Mouse (Mus musculus): Measurements from ENCODE around the gene Surf1. TPM values are rescaled to one million over a fixed set of nuclear protein-coding genes. Genes with fewer than 3 reads are reported as not detected.
"Not testable (repeated sequence)": the region's sequence is repeated elsewhere in the genome, so short reads cannot be mapped to it uniquely, and the experiment has no call there.

Surf1 gene
- polyA plus RNA-seq, 1 experiment from 2014 or later = 97.5 TPM

DNA sequence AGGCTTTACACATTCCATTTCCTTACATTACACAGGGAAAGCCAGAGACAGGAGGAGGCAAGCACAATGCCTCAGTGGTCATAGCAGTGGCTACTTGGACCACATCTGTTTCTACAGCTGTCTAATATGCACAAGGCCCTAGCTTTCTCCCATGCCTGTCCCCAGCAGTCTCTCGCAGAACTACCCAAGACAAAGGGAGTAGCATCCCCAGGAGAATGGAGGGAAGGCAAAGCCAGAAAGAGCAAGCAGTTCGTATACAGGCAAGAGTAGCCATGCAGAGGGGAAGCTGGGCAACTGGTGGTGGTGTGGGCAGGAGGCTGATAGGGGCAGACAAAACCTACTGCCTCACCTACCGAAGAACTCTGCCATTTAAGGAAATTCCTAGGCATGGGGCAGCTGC is 9.9 kb downstream of the Surf1 start:
- Histone ChIP-seq H3K9ac (replicated peaks) (no peak overlapping the region), H3K27ac (replicated peaks) (no peak overlapping the region), H3K36me3 (peaks cover 42% of the 10 kb centered on the region), H3K4me3 (replicated peaks) (no peak overlapping the region), H3K4me2 (no peak overlapping the region), H3K4me1 (peaks cover 47% of the 10 kb centered on the region), H3K27me3 (replicated peaks) (no peaks in the 10 kb centered on the region), H3K9me3 (replicated peaks) (no peaks in the 10 kb centered on the region)
- no peak for ATAC-seq (ENCODE audit: low FRiP score)
- WGBS = 94% methylated on average over 3 of the region's 3 CpGs

GRCm38 (mm10) chr2:26905936-26906335 is 10.4 kb downstream of the Surf1 start:
- no peak overlapping the region for H3K4me3 ChIP-seq (replicated peaks)
- 98% methylated on average over 2 of the region's 2 CpGs for WGBS
- peaks cover 42% of the 10 kb centered on the region for H3K36me3 ChIP-seq
- H3K27ac ChIP-seq (replicated peaks) = no peak overlapping the region
- no peaks in the 10 kb centered on the region for H3K27me3 ChIP-seq (replicated peaks)
- H3K9me3 ChIP-seq (replicated peaks) = no peaks in the 10 kb centered on the region
- no peak overlapping the region for H3K9ac ChIP-seq (replicated peaks)
- ATAC-seq (ENCODE audit: low FRiP score) = no peak
- H3K4me1 ChIP-seq = peaks cover 51% of the 10 kb centered on the region
- H3K4me2 ChIP-seq = no peak overlapping the region

DNA sequence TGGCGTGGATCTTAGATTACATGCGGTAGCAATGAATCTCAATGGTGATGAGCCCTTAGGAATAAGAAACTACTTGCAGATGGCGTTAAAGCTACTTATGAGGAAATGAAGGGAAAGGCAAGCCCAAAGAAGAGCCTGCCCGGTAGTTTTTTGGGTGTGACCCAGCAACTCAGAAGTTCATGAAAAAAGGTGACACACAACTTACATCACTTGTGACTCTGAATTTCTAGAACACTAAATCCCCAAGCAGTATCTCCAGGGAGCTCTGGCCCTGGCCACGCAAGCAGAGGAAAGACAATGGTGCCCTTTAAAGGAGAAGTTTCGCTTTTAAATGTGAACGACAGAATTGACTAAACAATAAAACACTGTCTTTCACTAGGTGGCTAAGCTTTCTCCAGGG is 13.0 kb downstream of the Surf1 start:
- ATAC-seq (ENCODE audit: low FRiP score) = no peak
- Histone ChIP-seq H3K4me3 (replicated peaks) (peak overlapping the region; percentile 84), H3K9me3 (replicated peaks) (no peaks in the 10 kb centered on the region), H3K4me1 (peaks cover 41% of the 10 kb centered on the region), H3K4me2 (peak overlapping the region; percentile 74), H3K27ac (replicated peaks) (peak overlapping the region; percentile 89), H3K27me3 (replicated peaks) (no peaks in the 10 kb centered on the region), H3K9ac (replicated peaks) (peak overlapping the region; percentile 76), H3K36me3 (peaks cover 60% of the 10 kb centered on the region)
- 6% methylated on average over 7 of the region's 7 CpGs for WGBS

DNA sequence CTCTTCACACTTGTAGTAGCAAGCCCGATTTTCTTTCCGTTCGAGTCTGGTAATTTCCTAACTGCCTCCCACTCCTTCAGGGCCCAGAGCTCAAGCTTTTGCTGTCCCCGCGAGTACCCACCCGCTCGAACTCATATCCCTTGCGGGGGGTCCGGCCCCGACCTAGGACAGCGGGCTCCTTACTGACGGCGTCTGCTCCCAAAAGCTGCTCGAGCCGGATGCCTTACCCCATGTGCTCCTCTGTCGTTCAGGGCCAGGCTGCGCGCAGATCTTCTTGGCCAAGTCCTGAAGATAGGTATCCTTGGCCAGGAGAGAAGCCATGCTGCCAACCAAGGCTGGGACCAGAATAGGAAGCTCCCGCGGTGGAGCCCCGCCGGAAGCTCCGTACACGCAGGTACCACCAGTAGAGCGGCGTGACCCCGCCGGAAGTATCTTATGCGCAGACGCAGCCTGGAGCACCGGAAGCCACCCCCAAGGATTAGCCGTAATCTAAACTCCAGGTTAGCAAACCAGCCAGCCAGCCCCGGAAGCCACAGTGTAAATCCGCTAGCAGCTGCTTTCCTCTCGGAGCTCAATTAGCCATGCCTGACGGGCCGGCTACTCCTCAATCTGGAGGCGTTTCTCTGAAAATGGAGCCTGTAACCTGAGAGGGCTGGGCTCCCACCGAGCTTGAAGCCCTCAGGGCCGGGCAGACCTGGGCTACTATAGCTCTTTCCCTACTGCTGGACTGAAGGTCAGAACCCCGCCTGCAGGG is 13.7 kb downstream of the Surf1 start, which contains the start of gene Surf6:
Surf6 (minus strand) TSS at position 413 of the 754 bp plus-strand sequence.
- H3K9ac ChIP-seq (replicated peaks) = peak within 1 kb of the TSS; percentile 76
- H3K4me2 ChIP-seq = peak within 1 kb of the TSS; percentile 74
- H3K9me3 ChIP-seq (replicated peaks) = no peaks in the 10 kb centered on the region
- peak within 1 kb of the TSS; percentile 89 for H3K27ac ChIP-seq (replicated peaks)
- H3K27me3 ChIP-seq (replicated peaks) = no peaks in the 10 kb centered on the region
- peak; percentile 95 for ATAC-seq (ENCODE audit: low FRiP score)
- peak within 1 kb of the TSS; percentile 84 for H3K4me3 ChIP-seq (replicated peaks)
- under 1% methylated on average over 41 of the region's 41 CpGs for WGBS
- peaks cover 34% of the 10 kb centered on the region for H3K4me1 ChIP-seq
- H3K36me3 ChIP-seq = peaks cover 60% of the 10 kb centered on the region

GRCm38 (mm10) chr2:26901834-26902400 is 14.4 kb downstream of the Surf1 start:
- ATAC-seq (ENCODE audit: low FRiP score) = no peak
- no peak overlapping the region for H3K27ac ChIP-seq (replicated peaks)
- 8% methylated on average over 7 of the region's 7 CpGs for WGBS

DNA sequence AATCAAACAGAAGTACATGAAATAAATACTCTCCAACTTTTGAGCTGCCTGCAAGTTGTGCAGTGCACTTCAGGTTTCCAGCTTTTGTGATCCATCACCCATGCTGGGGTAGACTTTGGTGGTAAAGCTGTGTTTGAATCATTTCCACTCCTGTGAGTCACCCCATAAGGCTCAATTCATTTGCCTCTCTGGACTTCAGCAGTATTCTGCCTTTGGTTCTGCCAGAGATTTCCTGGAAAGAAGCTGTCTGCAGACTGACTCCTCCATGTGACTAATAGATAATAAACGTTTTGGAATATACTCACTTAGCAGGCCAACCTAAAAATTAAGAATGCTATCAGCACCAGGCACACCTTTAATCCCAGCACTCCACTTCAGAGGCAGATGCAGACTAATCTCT is 15.6 kb downstream of the Surf1 start:
- H3K9ac ChIP-seq (replicated peaks) = no peak overlapping the region
- no peaks in the 10 kb centered on the region for H3K9me3 ChIP-seq (replicated peaks)
- no peaks in the 10 kb centered on the region for H3K27me3 ChIP-seq (replicated peaks)
- H3K4me3 ChIP-seq (replicated peaks) = no peak overlapping the region
- WGBS = 79% methylated on average over 1 of the region's 1 CpGs
- ATAC-seq (ENCODE audit: low FRiP score) = no peak
- H3K27ac ChIP-seq (replicated peaks) = no peak overlapping the region
- no peak overlapping the region for H3K4me2 ChIP-seq
- peaks cover 58% of the 10 kb centered on the region for H3K36me3 ChIP-seq
- H3K4me1 ChIP-seq = peaks cover 29% of the 10 kb centered on the region

More at GRCm38 (mm10) chr2:26901834-26902400, 14.4 kb downstream of the Surf1 start:
- Histone ChIP-seq H3K9ac (replicated peaks) (peak overlapping the region; percentile 76), H3K36me3 (peaks cover 60% of the 10 kb centered on the region), H3K27me3 (replicated peaks) (no peaks in the 10 kb centered on the region), H3K4me3 (replicated peaks) (peak overlapping the region; percentile 84), H3K9me3 (replicated peaks) (no peaks in the 10 kb centered on the region), H3K4me2 (peak overlapping the region; percentile 74), H3K4me1 (peaks cover 29% of the 10 kb centered on the region)

DNA sequence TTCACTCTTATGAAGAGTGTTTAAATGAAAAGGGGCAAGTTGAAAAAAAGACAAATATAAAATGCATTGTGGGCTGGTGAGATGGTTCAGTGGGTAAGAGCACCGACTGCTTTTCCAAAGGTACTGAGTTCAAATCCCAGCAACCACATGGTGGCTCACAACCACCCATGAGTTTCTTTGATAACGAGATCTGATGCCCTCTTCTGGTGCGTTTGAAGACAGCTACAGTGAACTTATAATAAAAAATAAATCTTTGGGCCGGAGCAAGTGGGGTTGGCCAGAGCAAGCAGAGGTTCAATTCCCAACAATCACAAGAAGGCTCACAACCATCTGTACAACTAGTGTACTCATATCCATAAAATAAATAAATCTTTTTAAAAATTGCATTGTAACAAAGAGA is 20.4 kb downstream of the Surf1 start:
- Histone ChIP-seq H3K27ac (replicated peaks) (no peak overlapping the region), H3K9ac (replicated peaks) (no peak overlapping the region), H3K36me3 (peaks cover 87% of the 10 kb centered on the region), H3K27me3 (replicated peaks) (no peaks in the 10 kb centered on the region), H3K9me3 (replicated peaks) (no peaks in the 10 kb centered on the region), H3K4me1 (peaks cover 5% of the 10 kb centered on the region; the same call in 1 of the 2 replicates), H3K4me2 (no peak overlapping the region), H3K4me3 (replicated peaks) (no peak overlapping the region)
- no peak for ATAC-seq (ENCODE audit: low FRiP score)
- 95% methylated on average over 4 of the region's 4 CpGs for WGBS

DNA sequence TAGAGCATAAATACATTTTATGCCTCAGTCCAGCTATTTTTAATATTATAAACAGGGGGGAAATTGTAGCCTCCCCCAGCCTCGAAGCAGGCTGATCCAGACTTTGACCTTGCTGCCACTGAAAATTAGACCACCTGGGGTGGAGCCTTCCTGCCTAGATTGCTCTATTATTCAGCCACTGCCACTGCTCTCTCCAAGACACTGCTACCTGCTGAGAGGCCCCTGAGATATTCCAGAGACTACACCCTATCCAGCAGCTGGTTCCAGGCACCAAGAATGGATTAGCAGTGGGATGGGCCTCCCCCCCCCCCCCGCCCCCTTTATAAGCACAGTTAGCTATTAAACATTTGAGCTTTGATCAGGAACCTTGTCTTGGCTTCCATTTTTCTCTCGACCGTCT is 30.2 kb downstream of the Surf1 start:
- not testable (repeated sequence) for H3K4me2 ChIP-seq; H3K4me3 ChIP-seq (replicated peaks); H3K4me1 ChIP-seq; H3K9ac ChIP-seq (replicated peaks); H3K27ac ChIP-seq (replicated peaks); ATAC-seq (ENCODE audit: low FRiP score); H3K27me3 ChIP-seq (replicated peaks)
- peaks cover 11% of the 10 kb centered on the region for H3K9me3 ChIP-seq (replicated peaks)
- H3K36me3 ChIP-seq = peaks cover 27% of the 10 kb centered on the region
- 58% methylated on average over 4 of the region's 4 CpGs for WGBS

DNA sequence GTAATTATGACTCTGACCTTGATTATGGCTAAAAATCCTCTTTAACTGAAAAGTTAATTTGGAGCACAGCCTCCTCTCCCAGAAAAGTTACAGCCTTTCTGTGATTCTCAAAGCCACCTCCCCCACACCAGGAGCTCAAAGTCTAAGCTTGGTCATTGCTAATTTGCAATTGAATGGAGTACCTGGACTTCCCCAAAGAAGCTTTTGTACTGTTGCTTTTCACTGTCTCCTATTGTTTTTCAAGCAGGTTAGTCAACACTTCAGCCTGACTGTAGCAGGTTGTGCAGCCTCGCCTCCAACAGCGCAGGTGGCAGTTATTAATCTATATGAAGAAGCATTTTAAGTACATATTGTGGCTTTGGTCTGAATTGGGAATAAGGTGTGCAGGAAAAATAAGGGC is 30.8 kb downstream of the Surf1 start:
- H3K9me3 ChIP-seq (replicated peaks) = peaks cover 11% of the 10 kb centered on the region
- H3K4me1 ChIP-seq; H3K27ac ChIP-seq (replicated peaks); H3K4me2 ChIP-seq; ATAC-seq (ENCODE audit: low FRiP score); H3K4me3 ChIP-seq (replicated peaks); H3K27me3 ChIP-seq (replicated peaks); H3K9ac ChIP-seq (replicated peaks): not testable (repeated sequence)
- peaks cover 22% of the 10 kb centered on the region for H3K36me3 ChIP-seq
- 83% methylated on average over 2 of the region's 2 CpGs for WGBS

DNA sequence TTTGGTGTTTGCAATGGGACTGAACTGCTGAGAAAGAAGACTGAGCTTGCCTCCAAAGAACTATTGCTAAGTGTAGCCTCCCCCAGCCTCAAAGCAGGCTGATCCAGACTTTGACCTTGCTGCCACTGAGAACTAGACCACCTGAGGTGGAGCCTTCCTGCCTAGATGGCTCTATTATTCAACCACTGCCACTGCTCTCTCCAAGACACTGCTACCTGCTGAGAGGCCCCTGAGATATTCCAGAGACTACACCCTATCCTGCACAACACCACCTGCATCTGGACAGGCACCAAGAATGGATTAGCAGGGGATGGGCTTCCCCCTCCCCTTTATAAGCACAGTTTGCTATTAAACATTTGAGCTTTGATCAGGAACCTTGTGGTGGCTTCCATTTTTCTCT is 37.8 kb downstream of the Surf1 start:
- Histone ChIP-seq H3K27ac (replicated peaks) (no peak overlapping the region), H3K36me3 (no peaks in the 10 kb centered on the region), H3K4me3 (replicated peaks) (no peak overlapping the region), H3K9ac (replicated peaks) (no peak overlapping the region), H3K4me2 (no peak overlapping the region), H3K4me1 (no peaks in the 10 kb centered on the region), H3K27me3 (replicated peaks) (no peaks in the 10 kb centered on the region), H3K9me3 (replicated peaks) (peaks cover under 1% of the 10 kb centered on the region; the same call in 1 of the 2 replicates)
- ATAC-seq (ENCODE audit: low FRiP score) = no peak

DNA sequence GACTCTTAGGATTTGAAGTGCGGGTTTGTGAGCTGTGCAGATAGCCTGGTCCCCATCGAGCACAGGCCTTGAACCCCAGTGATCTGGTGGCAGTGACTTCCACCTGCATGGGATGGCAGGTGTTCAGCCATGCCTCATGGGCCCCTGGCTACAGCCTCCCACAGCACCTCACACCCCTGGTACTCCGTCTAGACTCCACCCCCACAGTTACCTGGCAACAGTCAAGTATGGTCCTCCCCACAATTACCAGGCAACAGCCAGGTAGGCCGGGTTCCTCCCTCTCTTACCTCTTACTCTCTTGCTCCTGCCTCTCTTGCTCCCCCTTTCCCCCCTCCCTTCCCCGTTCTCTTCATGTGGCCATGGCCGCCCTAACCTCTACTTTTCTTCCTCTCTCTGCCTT is 45.7 kb downstream of the Surf1 start:
- Histone ChIP-seq H3K4me3 (replicated peaks) (no peak overlapping the region), H3K9me3 (replicated peaks) (no peaks in the 10 kb centered on the region), H3K4me2 (no peak overlapping the region), H3K27me3 (replicated peaks) (no peaks in the 10 kb centered on the region), H3K4me1 (no peaks in the 10 kb centered on the region), H3K9ac (replicated peaks) (no peak overlapping the region), H3K27ac (replicated peaks) (no peak overlapping the region), H3K36me3 (no peaks in the 10 kb centered on the region)
- no peak for ATAC-seq (ENCODE audit: low FRiP score)
- 69% methylated on average over 6 of the region's 6 CpGs for WGBS

DNA sequence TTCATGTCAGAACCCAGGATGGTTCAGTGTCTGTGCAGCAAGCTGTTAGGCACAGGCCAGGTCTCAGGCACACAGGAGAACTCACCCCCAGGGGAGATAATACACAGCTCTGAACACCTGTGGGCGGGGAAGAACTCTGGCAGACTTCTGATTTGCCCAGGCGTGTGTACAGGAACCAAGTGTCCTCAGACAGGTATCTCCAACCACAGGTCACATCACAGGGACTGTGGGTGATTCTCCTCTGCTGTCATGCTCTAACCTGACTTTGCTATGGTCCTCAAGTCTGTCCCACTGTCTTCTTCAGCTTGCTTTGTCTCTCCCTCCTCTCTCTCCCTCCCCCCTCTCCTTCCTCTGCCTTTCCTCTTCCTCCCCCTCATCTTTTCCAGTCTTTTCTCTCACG is 51.5 kb downstream of the Surf1 start, which contains the start of gene Abo:
Abo (minus strand) TSS at position 101 of the 400 bp plus-strand sequence.
- Histone ChIP-seq H3K4me3 (replicated peaks) (no peak within 1 kb of the TSS), H3K9me3 (replicated peaks) (no peaks in the 10 kb centered on the region), H3K27me3 (replicated peaks) (no peaks in the 10 kb centered on the region), H3K4me1 (no peaks in the 10 kb centered on the region), H3K4me2 (no peak within 1 kb of the TSS), H3K9ac (replicated peaks) (no peak within 1 kb of the TSS), H3K27ac (replicated peaks) (no peak within 1 kb of the TSS), H3K36me3 (no peaks in the 10 kb centered on the region)
- ATAC-seq (ENCODE audit: low FRiP score) = no peak
- WGBS = 77% methylated on average over 3 of the region's 3 CpGs

Data from neural tube, embryonic 15.5 days (tissue).